Comparison of ENCODE assay signal across 12 mouse cellular contexts in the genomic region with DNA sequence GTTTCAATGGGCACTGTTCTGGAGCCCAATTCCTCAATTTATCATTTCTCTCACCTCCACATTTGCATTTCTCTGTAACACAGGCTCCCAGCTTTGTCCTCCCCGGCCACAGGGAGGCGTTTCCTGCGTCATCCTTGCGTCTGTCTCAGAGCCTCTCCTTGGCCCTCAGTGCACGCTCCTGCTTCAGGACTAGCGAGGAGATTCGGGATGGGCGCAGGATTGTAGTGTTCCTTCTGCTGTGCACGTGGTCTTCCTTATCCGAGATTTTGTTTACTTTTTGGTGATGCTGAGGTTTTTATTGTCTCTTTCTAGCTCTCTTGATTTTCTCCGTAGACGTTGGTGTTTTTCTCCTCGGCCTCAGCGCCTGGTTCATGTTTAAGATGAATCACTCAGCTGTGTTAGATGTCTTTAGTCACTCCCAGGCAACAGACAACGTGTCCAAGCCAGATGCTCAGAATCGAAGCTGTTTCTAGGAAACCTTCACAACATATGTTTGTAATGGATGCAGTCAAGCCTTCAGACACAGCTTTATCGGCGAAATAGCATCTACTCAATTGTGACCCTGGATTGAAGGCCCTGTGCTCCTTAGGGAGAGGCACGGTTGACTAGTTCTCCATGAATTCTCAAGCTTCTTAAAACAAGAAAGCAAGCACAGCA. TPM values are rescaled to one million over a fixed set of nuclear protein-coding genes. Genes with fewer than 3 reads are reported as not detected.
DNase-seq lines count a peak whose midpoint lies in the region; ATAC-seq and TF ChIP-seq lines count a peak whose summit lies in the region.
"Had no signal": no experiment of that assay in that cellular context is flagged by ENCODE, and none has a peak within 500 bp of the region (broad histone marks: within the 10 kb centered on the region; RNA-seq: fewer than 3 reads in every experiment).

No protein-coding gene starts in this region.

- WGBS in hindbrain, postnatal 0 days: 30% methylated on average over 19 of the region's 19 CpGs
- WGBS in hindbrain, embryonic 16.5 days: 43% methylated on average over 19 of the region's 19 CpGs
- WGBS in intestine, embryonic 15.5 days: 36% methylated on average over 19 of the region's 19 CpGs

- ATAC-seq in hindbrain, postnatal 0 days: no peak
- ATAC-seq in hindbrain, embryonic 16.5 days: no peak
- 0 out of 2 replicates have a peak, but pooled peaks have one; percentile 45 for ATAC-seq in intestine, embryonic 15.5 days

- H3K9me3 ChIP-seq in hindbrain, postnatal 0 days (ENCODE audit: low read length): no peaks in the 10 kb centered on the region
- H3K9me3 ChIP-seq in hindbrain, embryonic 16.5 days (ENCODE audit: control insufficient read depth, low read length): no peaks in the 10 kb centered on the region
- H3K9me3 ChIP-seq in intestine, embryonic 15.5 days: no peaks in the 10 kb centered on the region

- H3K4me3 ChIP-seq in hindbrain, postnatal 0 days (ENCODE audit: low read length): no peak overlapping the region
- H3K4me3 ChIP-seq in hindbrain, embryonic 16.5 days (ENCODE audit: low read length): no peak overlapping the region
- H3K4me3 ChIP-seq in intestine, embryonic 15.5 days (replicated peaks): no peak overlapping the region
- H3K4me3 ChIP-seq in gastrocnemius, adult 2 months: no peak overlapping the region

- H3K27me3 ChIP-seq in hindbrain, postnatal 0 days (ENCODE audit: insufficient read depth, low read length): no peaks in the 10 kb centered on the region
- no peaks in the 10 kb centered on the region for H3K27me3 ChIP-seq in hindbrain, embryonic 16.5 days (replicated peaks; ENCODE audit: control insufficient read depth, insufficient read depth, low read length)
- no peaks in the 10 kb centered on the region for H3K27me3 ChIP-seq in intestine, embryonic 15.5 days (replicated peaks)

- no peak overlapping the region for H3K4me2 ChIP-seq in hindbrain, postnatal 0 days (ENCODE audit: low read depth, low read length)
- H3K4me2 ChIP-seq in hindbrain, embryonic 16.5 days (ENCODE audit: low read length): no peak overlapping the region
- H3K4me2 ChIP-seq in intestine, embryonic 15.5 days (replicated peaks): no peak overlapping the region
- H3K4me2 ChIP-seq: heart, embryonic 11.5 days; hindbrain, embryonic 14.5 days had no signal

- TF ChIP-seq CTCF in hindbrain, postnatal 0 days (IDR thresholded peaks at IDR 0.05; ENCODE audit: low read depth): peak; percentile 35
- no peak for TF ChIP-seq CTCF in gastrocnemius, adult 2 months (IDR thresholded peaks at IDR 0.05)

- H3K9ac ChIP-seq in hindbrain, postnatal 0 days (replicated peaks; ENCODE audit: low read length): no peak overlapping the region
- H3K9ac ChIP-seq in hindbrain, embryonic 16.5 days (ENCODE audit: low read depth, low read length): no peak overlapping the region
- H3K9ac ChIP-seq in intestine, embryonic 15.5 days: no peak overlapping the region
- H3K9ac ChIP-seq: hindbrain, embryonic 14.5 days had no signal

- DNase-seq in hindbrain, postnatal 0 days (ENCODE audit: low spot score): peak; percentile 53
- peak; percentile 53 to 72 for DNase-seq in right cerebral cortex, adult 2 months (ENCODE audit: low spot score in 2 of 2)
- no peak for DNase-seq in right cerebral cortex, postnatal 4 days
- DNase-seq in gastrocnemius, adult 2 months: no peak
- no peak for DNase-seq in kidney, postnatal 10 days
- DNase-seq: cerebellum, adult 11 months; liver; lung, postnatal 36 days had no signal

- H3K4me1 ChIP-seq in hindbrain, postnatal 0 days (ENCODE audit: insufficient read depth, low read length): no peaks in the 10 kb centered on the region
- no peaks in the 10 kb centered on the region for H3K4me1 ChIP-seq in hindbrain, embryonic 16.5 days (ENCODE audit: control insufficient read depth, insufficient read depth, low read depth, low read length)
- no peaks in the 10 kb centered on the region for H3K4me1 ChIP-seq in intestine, embryonic 15.5 days (replicated peaks)

- intact Hi-C loops in gastrocnemius, adult 2 months (cut with DNase I): no loop called here

- H3K27ac ChIP-seq in hindbrain, postnatal 0 days: no peak overlapping the region
- H3K27ac ChIP-seq in hindbrain, embryonic 16.5 days (ENCODE audit: low read depth, low read length): no peak overlapping the region
- no peak overlapping the region for H3K27ac ChIP-seq in intestine, embryonic 15.5 days
- no peak overlapping the region for H3K27ac ChIP-seq in gastrocnemius, adult 2 months
- H3K27ac ChIP-seq: hindbrain, embryonic 14.5 days had no signal

- H3K36me3 ChIP-seq in hindbrain, postnatal 0 days (ENCODE audit: insufficient read depth, low read length): no peaks in the 10 kb centered on the region
- no peaks in the 10 kb centered on the region for H3K36me3 ChIP-seq in hindbrain, embryonic 16.5 days (ENCODE audit: control insufficient read depth, insufficient read depth, low read length)
- no peaks in the 10 kb centered on the region for H3K36me3 ChIP-seq in intestine, embryonic 15.5 days

RNA-seq across cellular contexts. Expression of a gene that starts 20.0 kb away (rescaled TPM):
- 4.0 and 7.0 TPM in 2 replicates for total RNA-seq in hindbrain, postnatal 0 days (2014; rRNA removed)
- 3.7 and 4.4 TPM in 2 replicates for polyA plus RNA-seq in hindbrain, postnatal 0 days (2015; fragmentation: Nextera tagmentation; extraction: Ambion mirVana)
- polyA plus RNA-seq in hindbrain, embryonic 16.5 days (2015; fragmentation: Nextera tagmentation; extraction: Ambion mirVana): 4.5 and 4.7 TPM in 2 replicates
- polyA plus RNA-seq in intestine, embryonic 15.5 days (2015; fragmentation: Nextera tagmentation; extraction: Ambion mirVana): 2.2 TPM in 2 replicates
- not detected for total RNA-seq in gastrocnemius, adult 2 months (2021)

RNA-seq across cellular contexts. Expression of a gene that starts 27.6 kb away (rescaled TPM):
- total RNA-seq in hindbrain, postnatal 0 days (2014; rRNA removed): 80.5 and 82.6 TPM in 2 replicates
- polyA plus RNA-seq in hindbrain, postnatal 0 days (2015; fragmentation: Nextera tagmentation; extraction: Ambion mirVana): 325 and 329 TPM in 2 replicates
- polyA plus RNA-seq in hindbrain, embryonic 16.5 days (2015; fragmentation: Nextera tagmentation; extraction: Ambion mirVana): 292 and 300 TPM in 2 replicates
- polyA plus RNA-seq in intestine, embryonic 15.5 days (2015; fragmentation: Nextera tagmentation; extraction: Ambion mirVana): 142 and 167 TPM in 2 replicates
- total RNA-seq in gastrocnemius, adult 2 months (2021): 10 to 100 TPM; 39.9 to 46.4 TPM

RNA-seq across cellular contexts. Expression of a gene that starts 51.6 kb away (rescaled TPM):
- 137 and 147 TPM in 2 replicates for total RNA-seq in hindbrain, postnatal 0 days (2014; rRNA removed)
- polyA plus RNA-seq in hindbrain, postnatal 0 days (2015; fragmentation: Nextera tagmentation; extraction: Ambion mirVana): 432 and 453 TPM in 2 replicates
- polyA plus RNA-seq in hindbrain, embryonic 16.5 days (2015; fragmentation: Nextera tagmentation; extraction: Ambion mirVana): 360 and 404 TPM in 2 replicates
- 818 and 905 TPM in 2 replicates for polyA plus RNA-seq in intestine, embryonic 15.5 days (2015; fragmentation: Nextera tagmentation; extraction: Ambion mirVana)
- total RNA-seq in gastrocnemius, adult 2 months (2021): 100 to 1,000 TPM; 290 to 372 TPM

Comparison
In these comparisons a context has a peak if more than half of its experiments do, and no peak if none do; other contexts are left out.
1. DNase-seq: peak in hindbrain, postnatal 0 days (single experiment) and right cerebral cortex, adult 2 months (2 of 2); none in right cerebral cortex, postnatal 4 days (single experiment), gastrocnemius, adult 2 months (single experiment) and kidney, postnatal 10 days (single experiment).